Mouse (Mus musculus): ENCODE data around the gene Csrnp2. TPM values are rescaled to one million over a fixed set of nuclear protein-coding genes. Genes with fewer than 3 reads are reported as not detected.
A peak's percentile ranks its signal among the peaks of the same experiment; 100 is the strongest.

The Csrnp2 gene
- total and polyA plus RNA-seq, 2 experiments from 2014 or later = 36.3 to 67.1 TPM

DNA sequence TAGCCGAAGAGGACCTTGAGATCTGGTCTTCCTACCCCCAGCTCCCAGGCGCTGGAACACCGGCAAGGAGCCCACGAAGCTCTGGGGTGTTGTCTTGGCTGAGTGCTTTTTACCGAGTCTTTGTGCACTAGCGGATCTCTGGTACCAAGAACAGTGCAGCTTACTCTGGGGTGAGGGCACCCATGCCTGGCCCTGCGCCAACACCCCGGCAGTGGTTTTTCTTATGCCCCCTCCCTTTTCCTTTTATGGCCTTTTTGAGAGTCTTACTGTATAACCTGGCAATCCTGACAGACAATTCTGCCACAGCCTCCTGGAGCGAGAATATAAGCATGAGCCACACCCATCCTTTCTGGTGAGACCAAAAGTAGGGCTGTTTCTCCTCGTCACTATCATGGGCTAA is 16.9 kb downstream of the Csrnp2 start:
- no peak overlapping the region for H3K27ac ChIP-seq (ENCODE audit: low read depth, low read length)
- WGBS = 75% methylated on average over 10 of the region's 10 CpGs
- ATAC-seq = no peak
- H3K9me3 ChIP-seq (ENCODE audit: low read length) = no peaks in the 10 kb centered on the region
- no peak for DNase-seq
- no peak for TF ChIP-seq CTCF (IDR thresholded peaks at IDR 0.05; ENCODE audit: low read depth)
- peaks cover 97% of the 10 kb centered on the region for H3K36me3 ChIP-seq (ENCODE audit: insufficient read depth)
- no peaks in the 10 kb centered on the region for H3K27me3 ChIP-seq (ENCODE audit: insufficient read depth, low read length)
- H3K4me2 ChIP-seq (ENCODE audit: low read depth) = no peak overlapping the region
- no peaks in the 10 kb centered on the region for H3K4me1 ChIP-seq (ENCODE audit: insufficient read depth)
- no peak overlapping the region for H3K4me3 ChIP-seq (ENCODE audit: low read depth, low read length)
- no peak overlapping the region for H3K9ac ChIP-seq

DNA sequence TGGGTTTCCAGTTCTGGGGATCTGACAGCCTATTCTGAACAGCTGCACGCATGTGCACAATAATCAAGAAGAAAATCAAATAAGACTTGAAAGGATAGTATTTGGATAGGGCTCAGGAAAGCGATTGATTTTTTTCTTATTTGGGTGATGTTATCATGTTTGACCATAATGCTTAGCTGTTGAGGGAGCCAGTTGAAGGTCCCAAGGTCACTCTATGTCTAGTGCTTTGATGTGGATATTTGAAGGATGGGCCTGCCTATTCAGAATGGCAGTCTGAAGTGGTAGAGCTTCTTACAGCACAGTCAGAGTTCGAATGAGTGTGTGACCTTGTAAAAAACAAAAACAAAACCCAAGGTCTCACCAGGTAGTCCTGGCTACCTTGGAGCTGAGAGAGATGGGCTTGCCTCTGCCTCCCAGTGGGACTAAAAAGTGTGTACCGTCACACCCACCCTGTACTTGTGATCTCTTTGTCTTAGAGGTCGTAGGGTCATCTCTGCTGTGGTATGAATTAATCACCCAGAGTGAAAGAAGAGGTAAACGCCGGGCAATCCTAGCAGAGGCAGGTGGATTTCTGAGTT is 21.3 kb downstream of the Csrnp2 start:
- no peak overlapping the region for H3K27ac ChIP-seq (ENCODE audit: low read depth, low read length)
- ATAC-seq = no peak
- 86% methylated on average over 7 of the region's 7 CpGs for WGBS
- peaks cover 9% of the 10 kb centered on the region; the same call in 1 of the 2 replicates for H3K4me1 ChIP-seq (ENCODE audit: insufficient read depth)
- no peaks in the 10 kb centered on the region for H3K9me3 ChIP-seq (ENCODE audit: low read length)
- H3K4me3 ChIP-seq (ENCODE audit: low read depth, low read length) = no peak overlapping the region
- no peak overlapping the region for H3K4me2 ChIP-seq (ENCODE audit: low read depth)
- no peaks in the 10 kb centered on the region for H3K27me3 ChIP-seq (ENCODE audit: insufficient read depth, low read length)
- H3K36me3 ChIP-seq (ENCODE audit: insufficient read depth) = peaks cover 57% of the 10 kb centered on the region
- no peak for DNase-seq
- TF ChIP-seq CTCF (IDR thresholded peaks at IDR 0.05; ENCODE audit: low read depth) = no peak
- H3K9ac ChIP-seq = no peak overlapping the region

DNA sequence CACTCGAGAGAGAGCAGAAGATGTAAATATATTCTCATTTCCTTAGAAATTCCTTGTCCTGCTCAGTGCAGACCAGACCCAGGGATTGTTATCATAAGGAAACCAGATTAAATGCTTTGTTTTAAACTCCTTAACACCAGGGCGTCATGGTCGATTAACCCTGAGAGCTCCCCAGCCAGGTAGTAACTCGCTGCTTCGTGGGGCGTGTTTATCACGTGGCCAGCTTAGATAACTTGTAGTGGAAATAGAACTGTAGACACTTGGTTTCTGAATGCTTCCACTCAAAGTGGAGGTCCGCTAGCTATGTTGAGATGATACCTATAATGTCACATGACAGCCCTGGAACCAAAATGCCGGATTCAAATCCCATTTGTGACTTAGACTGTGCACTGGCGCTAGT is 25.3 kb downstream of the Csrnp2 start:
- TF ChIP-seq CTCF (IDR thresholded peaks at IDR 0.05; ENCODE audit: low read depth) = no peak
- peaks cover 12% of the 10 kb centered on the region; the same call in 1 of the 2 replicates for H3K4me1 ChIP-seq (ENCODE audit: insufficient read depth)
- ATAC-seq (no peak), DNase-seq (no peak)
- WGBS = 70% methylated on average over 10 of the region's 10 CpGs
- H3K9me3 ChIP-seq (ENCODE audit: low read length) = no peaks in the 10 kb centered on the region
- peaks cover 18% of the 10 kb centered on the region for H3K36me3 ChIP-seq (ENCODE audit: insufficient read depth)
- H3K27me3 ChIP-seq (ENCODE audit: insufficient read depth, low read length) = no peaks in the 10 kb centered on the region
- H3K4me3 ChIP-seq (ENCODE audit: low read depth, low read length) = peak overlapping the region; percentile 88
- peak overlapping the region; percentile 70 for H3K4me2 ChIP-seq (ENCODE audit: low read depth)
- H3K27ac ChIP-seq (ENCODE audit: low read depth, low read length) = peak overlapping the region; percentile 24; the same call in 1 of the 2 replicates
- peak overlapping the region; percentile 84; the same call in 1 of the 2 replicates for H3K9ac ChIP-seq

DNA sequence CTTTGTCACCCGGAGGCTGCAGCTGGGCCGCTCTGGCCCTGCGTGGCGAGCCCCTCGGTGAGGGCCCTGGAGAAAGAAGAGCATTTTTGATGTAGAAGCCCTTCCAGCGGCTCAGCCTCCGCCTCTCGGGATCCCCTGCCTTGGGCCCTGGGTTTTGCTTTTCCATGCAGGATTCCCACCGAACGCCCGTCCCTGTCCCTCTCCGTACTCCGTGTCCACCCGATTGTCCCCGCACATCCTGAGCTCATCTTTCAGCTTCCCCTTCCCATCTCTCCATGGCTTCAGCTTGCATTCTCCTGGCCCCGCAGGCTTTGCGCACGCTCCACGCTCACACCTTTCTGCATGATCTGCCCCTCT is 26.1 kb downstream of the Csrnp2 start:
- WGBS = 2% methylated on average over 19 of the region's 19 CpGs
- H3K9me3 ChIP-seq (ENCODE audit: low read length) = no peaks in the 10 kb centered on the region
- TF ChIP-seq CTCF (IDR thresholded peaks at IDR 0.05; ENCODE audit: low read depth) = no peak
- H3K4me2 ChIP-seq (ENCODE audit: low read depth) = peak overlapping the region; percentile 70
- peaks cover 9% of the 10 kb centered on the region for H3K36me3 ChIP-seq (ENCODE audit: insufficient read depth)
- peaks cover 12% of the 10 kb centered on the region; the same call in 1 of the 2 replicates for H3K4me1 ChIP-seq (ENCODE audit: insufficient read depth)
- ATAC-seq (peak; percentile 63), DNase-seq (no peak)
- no peaks in the 10 kb centered on the region for H3K27me3 ChIP-seq (ENCODE audit: insufficient read depth, low read length)
- H3K4me3 ChIP-seq (ENCODE audit: low read depth, low read length) = peak overlapping the region; percentile 88
- H3K27ac ChIP-seq (ENCODE audit: low read depth, low read length) = peak overlapping the region; percentile 85
- peak overlapping the region; percentile 84 for H3K9ac ChIP-seq

DNA sequence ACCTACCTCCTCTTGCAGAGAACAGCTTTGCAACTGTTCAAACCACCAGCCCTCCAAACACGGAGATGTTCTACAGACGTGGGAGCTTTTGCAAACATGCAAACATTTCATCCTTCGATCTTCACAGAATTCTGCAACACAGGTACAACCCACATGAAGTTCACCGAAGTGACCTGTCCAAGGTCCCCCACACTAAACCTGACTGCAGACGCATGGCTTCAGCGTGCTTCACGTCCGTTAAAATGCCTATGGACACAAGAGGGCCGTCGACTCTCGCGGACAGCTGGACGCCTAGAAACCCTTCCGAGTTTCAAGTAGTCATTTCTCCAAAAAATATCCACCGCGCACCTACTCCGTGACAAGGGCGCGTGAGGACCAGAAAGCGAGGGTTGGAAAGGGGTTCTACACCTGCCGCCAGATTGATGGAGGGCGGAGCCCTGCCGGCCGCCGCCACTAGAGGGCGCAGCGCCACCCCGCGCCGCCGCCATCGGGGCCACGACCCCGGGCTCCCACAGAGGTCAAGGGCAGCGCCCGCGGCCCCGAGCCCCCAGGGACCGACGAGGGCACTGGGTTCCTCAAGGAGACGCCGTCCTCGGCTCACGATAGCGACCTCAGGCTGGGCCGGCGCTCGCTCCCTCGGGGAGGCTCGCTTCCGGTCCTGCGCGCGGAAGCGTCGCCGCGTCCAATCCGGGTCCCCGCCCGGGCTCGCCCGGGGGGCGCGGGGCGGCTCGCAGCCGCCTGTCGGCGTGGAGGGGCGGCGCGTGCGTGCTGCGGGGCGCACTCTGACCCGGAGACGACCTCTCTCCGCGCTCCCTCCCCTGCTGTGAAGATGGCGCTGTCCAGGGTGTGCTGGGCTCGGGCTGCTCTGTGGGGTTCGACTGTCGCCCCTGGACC is 26.7 kb downstream of the Csrnp2 start, which contains the start of gene Letmd1:
Gene Letmd1, plus strand, starts transcription at position 729 of the 894 bp plus-strand sequence.
- WGBS = 2% methylated on average over 76 of the region's 84 CpGs
- peak; percentile 81 for TF ChIP-seq CTCF (IDR thresholded peaks at IDR 0.05; ENCODE audit: low read depth)
- peaks cover 12% of the 10 kb centered on the region; the same call in 1 of the 2 replicates for H3K4me1 ChIP-seq (ENCODE audit: insufficient read depth)
- H3K4me2 ChIP-seq (ENCODE audit: low read depth) = peak within 1 kb of the TSS; percentile 70
- peak within 1 kb of the TSS; percentile 84 for H3K9ac ChIP-seq
- H3K4me3 ChIP-seq (ENCODE audit: low read depth, low read length) = peak within 1 kb of the TSS; percentile 88
- H3K9me3 ChIP-seq (ENCODE audit: low read length) = no peaks in the 10 kb centered on the region
- H3K27me3 ChIP-seq (ENCODE audit: insufficient read depth, low read length) = no peaks in the 10 kb centered on the region
- peaks cover 3% of the 10 kb centered on the region for H3K36me3 ChIP-seq (ENCODE audit: insufficient read depth)
- ATAC-seq (peak; percentile 98), DNase-seq (peak; percentile 95)
- H3K27ac ChIP-seq (ENCODE audit: low read depth, low read length) = peak within 1 kb of the TSS; percentile 85

DNA sequence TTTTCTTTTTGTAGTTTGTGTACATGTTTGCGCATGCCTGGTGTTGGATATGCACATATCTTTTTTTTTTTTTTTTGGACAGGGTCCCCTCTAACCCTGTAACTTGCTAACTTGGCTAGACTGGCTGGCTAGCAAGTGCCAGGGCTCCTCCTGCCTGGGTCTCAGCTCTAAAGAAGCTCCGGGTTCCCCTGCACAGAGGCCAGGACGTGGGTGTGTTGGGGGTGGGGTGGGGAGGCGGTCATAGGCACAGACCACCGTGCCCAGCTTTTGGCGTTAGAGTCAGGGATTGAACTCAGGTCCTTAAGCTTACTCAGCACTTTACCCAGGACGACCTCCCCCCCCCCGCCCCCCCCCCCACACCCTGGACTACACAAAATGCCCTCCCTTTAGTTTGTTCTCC is 27.6 kb downstream of the Csrnp2 start:
- peaks cover 2% of the 10 kb centered on the region; the same call in 1 of the 2 replicates for H3K36me3 ChIP-seq (ENCODE audit: insufficient read depth)
- no peak for TF ChIP-seq CTCF (IDR thresholded peaks at IDR 0.05; ENCODE audit: low read depth)
- H3K9ac ChIP-seq = no peak overlapping the region
- H3K4me2 ChIP-seq (ENCODE audit: low read depth) = peak overlapping the region; percentile 70
- ATAC-seq = no peak
- peaks cover 12% of the 10 kb centered on the region; the same call in 1 of the 2 replicates for H3K4me1 ChIP-seq (ENCODE audit: insufficient read depth)
- peak overlapping the region; percentile 88 for H3K4me3 ChIP-seq (ENCODE audit: low read depth, low read length)
- WGBS = 34% methylated on average over 8 of the region's 8 CpGs
- DNase-seq = no peak
- no peaks in the 10 kb centered on the region for H3K9me3 ChIP-seq (ENCODE audit: low read length)
- no peaks in the 10 kb centered on the region for H3K27me3 ChIP-seq (ENCODE audit: insufficient read depth, low read length)
- no peak overlapping the region for H3K27ac ChIP-seq (ENCODE audit: low read depth, low read length)

DNA sequence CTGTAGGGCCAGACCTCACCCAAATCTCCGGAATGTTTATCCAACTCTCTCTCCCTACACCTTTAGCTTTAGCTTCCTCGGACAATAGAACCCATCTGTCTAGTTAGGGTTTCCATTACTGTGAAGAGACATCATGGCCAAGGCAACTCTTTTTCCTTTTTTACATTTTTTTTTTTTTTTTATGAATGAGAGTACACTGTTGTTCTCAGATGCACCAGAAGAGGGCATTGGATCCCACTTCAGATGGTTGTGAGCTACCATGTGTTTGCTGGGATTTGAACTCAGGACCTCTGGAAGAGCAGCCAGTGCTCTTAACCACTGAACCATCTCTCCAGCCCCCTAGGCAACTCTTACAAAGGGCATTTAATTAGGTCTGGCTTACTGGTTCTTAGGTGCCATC is 29.9 kb downstream of the Csrnp2 start:
- H3K4me1 ChIP-seq (ENCODE audit: insufficient read depth) = peaks cover 12% of the 10 kb centered on the region; the same call in 1 of the 2 replicates
- DNase-seq (no peak), ATAC-seq (no peak)
- H3K4me3 ChIP-seq (ENCODE audit: low read depth, low read length) = no peak overlapping the region
- no peaks in the 10 kb centered on the region for H3K9me3 ChIP-seq (ENCODE audit: low read length)
- TF ChIP-seq CTCF (IDR thresholded peaks at IDR 0.05; ENCODE audit: low read depth) = 0 out of 2 replicates have a peak, but pooled peaks have one; percentile 23
- WGBS = 77% methylated on average over 2 of the region's 2 CpGs
- no peak overlapping the region for H3K4me2 ChIP-seq (ENCODE audit: low read depth)
- no peaks in the 10 kb centered on the region; the same call in 1 of the 2 replicates for H3K36me3 ChIP-seq (ENCODE audit: insufficient read depth)
- H3K27ac ChIP-seq (ENCODE audit: low read depth, low read length) = no peak overlapping the region
- no peaks in the 10 kb centered on the region for H3K27me3 ChIP-seq (ENCODE audit: insufficient read depth, low read length)
- H3K9ac ChIP-seq = no peak overlapping the region

Measured in forebrain, postnatal 0 days (tissue).